Mouse (Mus musculus): Measurements from ENCODE around the gene Aatk. TPM values are rescaled to one million over a fixed set of nuclear protein-coding genes. Genes with fewer than 3 reads are reported as not detected.

The Aatk gene
- total RNA-seq, 2 experiments from 2014 or later, result 3.7 to 9.0 TPM

DNA sequence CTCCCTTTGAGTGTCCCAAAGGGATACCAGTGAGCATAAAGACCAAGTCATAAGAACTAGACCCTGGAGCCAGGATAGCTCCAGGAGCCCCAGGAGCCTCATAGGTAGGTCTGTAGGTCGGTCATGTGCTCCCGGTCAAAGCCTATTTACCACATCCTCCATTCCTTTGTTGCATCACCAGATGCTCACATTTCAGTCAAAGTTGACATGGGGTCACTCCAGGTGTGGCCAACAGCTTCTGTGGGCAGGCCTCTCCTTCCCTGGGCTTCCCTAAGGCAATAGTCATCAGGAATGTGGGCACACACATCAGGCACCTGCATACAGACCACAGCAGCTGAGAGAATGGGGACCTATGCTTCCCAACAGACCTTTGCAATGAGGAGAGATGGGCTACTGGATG is 79.1 kb downstream of the Aatk start:
- intact Hi-C loops (cut with DNase I), result no loop called here
- no peak for DNase-seq

DNA sequence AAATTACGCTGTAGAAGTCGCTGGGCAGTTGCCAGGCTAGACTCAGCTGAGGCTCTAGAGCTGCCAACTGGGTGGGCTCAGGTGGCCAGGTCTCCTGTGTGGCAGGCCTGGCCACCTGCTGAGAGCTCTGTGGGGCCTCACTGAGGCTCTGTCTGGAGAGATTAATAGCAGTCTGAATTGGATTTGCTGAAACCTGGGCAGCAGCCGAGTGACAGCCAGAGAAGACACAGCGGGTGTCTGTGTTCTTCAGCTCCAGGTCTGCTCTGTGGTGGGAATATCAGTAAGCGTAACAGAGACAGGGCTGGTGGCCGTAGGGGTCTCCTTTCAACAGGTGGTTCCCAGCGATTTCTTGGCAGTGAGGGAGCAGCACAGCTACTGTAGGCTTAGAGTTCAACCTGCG is 79.6 kb downstream of the Aatk start:
- intact Hi-C loops (cut with DNase I), result no loop called here
- DNase-seq, result no peak

DNA sequence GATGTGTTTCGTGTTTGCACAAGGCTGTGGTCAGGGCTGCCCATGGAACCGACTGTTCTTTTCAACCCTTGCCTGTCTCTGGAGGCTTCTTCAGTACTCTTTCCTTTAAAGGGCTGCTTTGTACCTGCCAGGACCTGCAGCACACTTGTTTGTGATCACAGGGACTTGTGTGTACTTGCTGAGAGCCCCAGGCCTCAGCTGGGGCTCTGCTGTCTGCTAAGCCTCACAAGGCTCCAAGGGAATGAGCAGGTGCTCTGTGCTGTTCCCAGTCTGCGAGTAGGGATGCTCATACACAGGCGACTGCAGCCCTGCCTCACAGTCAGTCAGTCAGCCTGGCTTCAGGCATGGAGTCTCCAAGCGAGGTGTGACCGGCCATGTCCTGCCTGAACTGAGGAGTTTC is 80.7 kb downstream of the Aatk start:
- no peak for DNase-seq
- intact Hi-C loops (cut with DNase I), result no loop called here

DNA sequence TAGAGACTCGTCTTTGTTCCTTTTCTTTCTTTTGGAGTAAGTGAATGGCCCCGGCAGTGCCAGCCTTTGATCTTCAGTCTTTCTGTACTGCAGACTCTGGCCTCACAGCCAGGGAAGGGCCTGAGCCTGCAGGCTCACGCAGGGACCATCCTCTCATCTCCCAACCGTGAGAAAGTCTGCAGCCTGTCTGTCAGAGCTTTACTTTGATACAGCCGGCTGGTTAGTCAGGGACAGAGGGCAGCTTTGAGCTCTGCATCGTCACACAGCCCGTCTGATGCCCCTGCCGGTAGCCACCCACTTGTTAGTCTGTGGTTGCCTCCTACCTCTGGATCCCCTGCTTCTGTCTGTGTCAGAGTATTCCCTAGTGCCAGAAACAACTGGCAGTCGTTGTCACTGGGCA is 81.9 kb downstream of the Aatk start:
- intact Hi-C loops (cut with DNase I), result no loop called here
- no peak for DNase-seq

DNA sequence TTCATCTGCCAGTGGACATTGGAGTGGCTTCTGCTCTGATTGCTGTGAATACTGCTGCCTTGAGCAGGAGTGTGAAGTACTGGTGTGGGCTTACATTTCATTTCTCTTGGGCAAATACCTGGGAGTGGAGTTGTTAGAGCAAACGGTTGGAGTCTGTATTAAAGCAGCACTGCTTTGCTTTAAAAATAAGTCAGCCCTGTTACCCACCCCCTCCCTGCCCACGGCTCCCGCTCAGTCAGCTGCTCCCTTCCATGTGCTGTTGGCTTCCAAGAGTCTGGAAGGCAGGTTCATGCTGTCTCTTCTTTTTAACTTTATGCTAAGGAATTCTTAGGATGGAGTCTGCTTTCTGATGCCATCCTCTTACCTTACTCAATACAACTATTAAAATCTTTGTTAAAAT is 85.5 kb downstream of the Aatk start:
- no peak for DNase-seq
- intact Hi-C loops (cut with DNase I), result no loop called here

DNA sequence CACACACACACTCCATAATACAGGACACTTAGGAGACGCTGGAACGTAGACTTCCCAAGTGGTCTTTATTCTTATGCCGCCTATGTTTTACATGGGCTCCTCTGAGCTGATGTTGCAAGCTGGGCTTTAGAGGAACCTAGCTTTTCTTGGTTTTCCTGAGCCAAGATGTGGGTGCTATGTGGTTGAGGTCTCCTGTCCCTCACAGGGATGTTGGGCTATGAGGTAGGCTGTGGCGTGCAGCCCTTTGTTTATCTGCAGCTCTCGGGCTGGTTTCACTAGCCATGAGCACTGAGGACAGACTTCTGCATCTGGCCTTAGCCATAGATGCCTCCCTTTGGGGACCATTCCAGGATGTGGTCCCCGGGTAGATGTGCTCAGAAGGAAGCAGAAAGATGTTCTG is 86.3 kb downstream of the Aatk start:
- DNase-seq, result no peak
- intact Hi-C loops (cut with DNase I), result no loop called here

DNA sequence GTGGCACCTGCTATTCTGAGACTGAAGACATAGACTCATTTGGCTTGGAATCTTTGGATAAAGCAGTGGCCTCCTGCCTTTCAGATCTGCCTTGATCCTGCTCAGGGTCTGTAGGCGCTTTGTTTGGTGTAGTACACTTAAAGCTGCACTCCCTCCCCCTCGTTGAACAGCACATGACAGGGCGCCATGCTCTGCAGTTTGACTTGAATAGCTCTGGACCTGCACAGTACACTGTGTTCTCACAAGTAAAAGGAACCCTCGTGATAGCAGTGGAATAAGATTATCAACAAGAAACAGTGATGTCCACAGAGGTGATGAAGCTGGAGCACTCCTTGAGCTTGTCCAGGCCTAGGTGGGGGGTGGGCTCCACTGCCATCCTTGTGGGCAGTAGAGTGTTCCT is 87.3 kb downstream of the Aatk start:
- intact Hi-C loops (cut with DNase I), result no loop called here
- no peak for DNase-seq

DNA sequence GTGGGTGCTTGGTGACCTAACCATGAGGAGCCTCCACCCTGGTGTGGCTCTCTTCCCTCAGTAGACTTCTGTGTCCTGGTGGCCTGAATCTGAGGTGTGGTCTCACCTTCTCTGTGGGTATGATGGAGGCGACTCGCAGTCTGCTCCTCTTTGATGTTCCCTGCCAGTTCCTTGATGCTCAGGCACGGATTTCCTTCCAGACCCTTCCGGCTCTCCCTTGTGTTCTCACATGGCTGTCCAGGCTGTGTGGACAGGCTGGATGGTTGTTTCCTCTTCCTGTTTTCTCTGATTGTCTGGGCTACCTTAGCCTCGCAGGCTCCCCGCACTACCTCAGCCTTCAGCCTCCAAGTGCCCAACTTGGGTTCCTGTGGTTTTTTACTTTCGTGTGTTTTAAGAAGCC is 88.1 kb downstream of the Aatk start:
- no peak for DNase-seq
- intact Hi-C loops (cut with DNase I), result no loop called here

Small RNAs within 50 kb of the gene (microRNA-seq; reads per million reads assigned to microRNA genes)
- gene Gm25948 (0 reads per million in 2 experiments), gene Mir3065 (0 reads per million in 2 experiments), gene Mir338 (0 reads per million in 2 experiments)

Other genes with a start within 250 kb of the Aatk start
- 10 to 100 TPM; 28.2 to 30.3 TPM for gene Chmp6, start 133.7 kb downstream of the Aatk start, total RNA-seq (2021)
- gene Baiap2, start 104.4 kb downstream of the Aatk start, total RNA-seq (2021), result 10 to 100 TPM in 1 of 2 experiments, 1 to 10 TPM in 1; 9.2 to 10.3 TPM
- 1 to 10 TPM; 9.1 to 9.6 TPM for gene Cep131, start 39.7 kb upstream of the Aatk start, total RNA-seq (2021)
- gene Tepsin, start 51.6 kb upstream of the Aatk start, total RNA-seq (2021), result 1 to 10 TPM; 9.6 to 10.0 TPM
- gene Ndufaf8, start 51.8 kb upstream of the Aatk start, total RNA-seq (2021), result 10 to 100 TPM; 55.4 to 59.2 TPM
- gene Slc38a10, start 104.2 kb upstream of the Aatk start, total RNA-seq (2021), result 10 to 100 TPM; 78.7 to 83.5 TPM
- 10 to 100 TPM in 1 of 2 experiments, 1 to 10 TPM in 1; 7.8 to 10.0 TPM for gene Bahcc1, start 185.8 kb upstream of the Aatk start, total RNA-seq (2021)